Mouse (Mus musculus) splenic B cell, adult 2 months (primary cell): ENCODE results near the gene Sugp1.
"Not testable (repeated sequence)": the region's sequence is repeated elsewhere in the genome, so short reads cannot be mapped to it uniquely, and the experiment has no call there.

Experiments
- DNase-seq: peaks from one replicate; pipeline ENCODE4 v3.0.0-alpha.2; 2011; ENCODE audit warnings: low read depth, low spot score
- H3K27me3 ChIP-seq: 2 replicates; pipeline ENCODE4 v1.6.1; 2012; ENCODE audit warnings: mild to moderate bottlenecking, low read length, moderate library complexity, mixed read lengths; ENCODE audit not compliant: control insufficient read depth, poor library complexity, insufficient read depth, severe bottlenecking
- H3K36me3 ChIP-seq: 2 replicates; pipeline ENCODE4 v1.6.1; 2012; ENCODE audit warnings: mild to moderate bottlenecking, low read length, moderate library complexity, mixed read lengths; ENCODE audit not compliant: control insufficient read depth, poor library complexity, insufficient read depth, severe bottlenecking

Sugp1 gene

GRCm38 (mm10) chr8:70042583-70043455, at the start of gene Sugp1, which contains the start of gene Mau2:
Gene Sugp1 (plus strand): TSS chr8:70042813.
Gene Mau2 (minus strand): TSS chr8:70042734.
- Histone ChIP-seq H3K27me3 (no peaks in the 10 kb centered on the region), H3K36me3 (no peaks in the 10 kb centered on the region; the same call in 1 of the 2 replicates)

GRCm38 (mm10) chr8:69995422-69995775, 47.2 kb upstream of the Sugp1 start:
- no peak for DNase-seq
- H3K27me3 ChIP-seq = no peaks in the 10 kb centered on the region
- no peaks in the 10 kb centered on the region for H3K36me3 ChIP-seq

More at GRCm38 (mm10) chr8:70042583-70043455, at the start of gene Sugp1, which contains the start of gene Mau2:
- peak; percentile 98 for DNase-seq

GRCm38 (mm10) chr8:69995776-69996588, 46.6 kb upstream of the Sugp1 start, which contains the start of gene Gatad2a:
Gene Gatad2a (minus strand): TSS chr8:69996384.
- H3K27me3 ChIP-seq = no peaks in the 10 kb centered on the region
- peak; percentile 100 for DNase-seq
- H3K36me3 ChIP-seq = no peaks in the 10 kb centered on the region

- Histone ChIP-seq H3K36me3 (no peaks in the 10 kb centered on the region), H3K27me3 (no peaks in the 10 kb centered on the region)
- DNase-seq = no peak
Observed at GRCm38 (mm10) chr8:69996589-69997285, 45.9 kb upstream of the Sugp1 start.

- Histone ChIP-seq H3K36me3 (no peaks in the 10 kb centered on the region), H3K27me3 (no peaks in the 10 kb centered on the region)
- DNase-seq = no peak
Observed at GRCm38 (mm10) chr8:69998706-69999105, 43.9 kb upstream of the Sugp1 start.

- Histone ChIP-seq H3K27me3 (no peaks in the 10 kb centered on the region), H3K36me3 (no peaks in the 10 kb centered on the region)
- DNase-seq = no peak
Observed at GRCm38 (mm10) chr8:69999236-69999635, 43.4 kb upstream of the Sugp1 start.

GRCm38 (mm10) chr8:70000226-70000625, 42.4 kb upstream of the Sugp1 start:
- Histone ChIP-seq H3K27me3 (no peaks in the 10 kb centered on the region), H3K36me3 (no peaks in the 10 kb centered on the region)
- no peak for DNase-seq

- H3K36me3 ChIP-seq = no peaks in the 10 kb centered on the region
- peak; percentile 83 for DNase-seq
- H3K27me3 ChIP-seq = no peaks in the 10 kb centered on the region
Observed at GRCm38 (mm10) chr8:70001176-70001891, 41.3 kb upstream of the Sugp1 start.

GRCm38 (mm10) chr8:70001892-70002191, 40.8 kb upstream of the Sugp1 start:
- H3K36me3 ChIP-seq, H3K27me3 ChIP-seq, DNase-seq: not testable (repeated sequence)

- DNase-seq = peak; percentile 68
- Histone ChIP-seq H3K36me3 (no peaks in the 10 kb centered on the region), H3K27me3 (no peaks in the 10 kb centered on the region)
Observed at GRCm38 (mm10) chr8:70003204-70003657, 39.4 kb upstream of the Sugp1 start.

GRCm38 (mm10) chr8:70004345-70004744, 38.3 kb upstream of the Sugp1 start:
- no peak for DNase-seq
- Histone ChIP-seq H3K36me3 (no peaks in the 10 kb centered on the region), H3K27me3 (no peaks in the 10 kb centered on the region)

GRCm38 (mm10) chr8:70005178-70005577, 37.4 kb upstream of the Sugp1 start:
- DNase-seq = no peak
- H3K36me3 ChIP-seq = no peaks in the 10 kb centered on the region

GRCm38 (mm10) chr8:70010796-70011195, 31.8 kb upstream of the Sugp1 start:
- H3K36me3 ChIP-seq = not testable (repeated sequence)

More at GRCm38 (mm10) chr8:70005178-70005577, 37.4 kb upstream of the Sugp1 start:
- H3K27me3 ChIP-seq = no peaks in the 10 kb centered on the region

GRCm38 (mm10) chr8:70012350-70012749, 30.3 kb upstream of the Sugp1 start:
- Histone ChIP-seq H3K36me3 (no peaks in the 10 kb centered on the region), H3K27me3 (no peaks in the 10 kb centered on the region)
- no peak for DNase-seq

More at GRCm38 (mm10) chr8:70010796-70011195, 31.8 kb upstream of the Sugp1 start:
- not testable (repeated sequence) for H3K27me3 ChIP-seq, DNase-seq
